Mouse (Mus musculus): ENCODE measurements at regions not wholly inside any gene's neighbourhood (a gene's known extent, or its start where the extent isn't known, plus 50 kb on each side); places are given as distances from the start of the nearest gene placed in this dataset.

GRCm38 (mm10) chr13:107199875-107200274 is 177.9 kb upstream of the Kif2a start:
- Histone ChIP-seq H3K4me2 (ENCODE audit: low read depth, low read length, poor library complexity, severe bottlenecking) (no peak overlapping the region), H3K27ac (ENCODE audit: low read depth, low read length) (no peak overlapping the region), H3K9me3 (ENCODE audit: low read length) (no peaks in the 10 kb centered on the region), H3K36me3 (ENCODE audit: insufficient read depth, low read length) (no peaks in the 10 kb centered on the region), H3K4me1 (ENCODE audit: insufficient read depth, low read length) (no peaks in the 10 kb centered on the region), H3K4me3 (ENCODE audit: low read depth, low read length) (no peak overlapping the region), H3K27me3 (ENCODE audit: insufficient read depth, low read length) (no peaks in the 10 kb centered on the region), H3K9ac (replicated peaks; ENCODE audit: low read length, poor library complexity, severe bottlenecking) (no peak overlapping the region)
- TF ChIP-seq CTCF (IDR thresholded peaks at IDR 0.05) = no peak
- 72% methylated on average over 1 of the region's 1 CpGs for WGBS
- no peak for DNase-seq (ENCODE audit: low spot score)
- no peak for ATAC-seq (ENCODE audit: low FRiP score)

- H3K4me2 ChIP-seq (ENCODE audit: low read depth, low read length, poor library complexity, severe bottlenecking) = no peak overlapping the region
- 90% methylated on average over 4 of the region's 4 CpGs for WGBS
- no peak for ATAC-seq (ENCODE audit: low FRiP score)
- TF ChIP-seq CTCF (IDR thresholded peaks at IDR 0.05) = no peak
- no peaks in the 10 kb centered on the region for H3K9me3 ChIP-seq (ENCODE audit: low read length)
- H3K27me3 ChIP-seq (ENCODE audit: insufficient read depth, low read length) = no peaks in the 10 kb centered on the region
- no peaks in the 10 kb centered on the region for H3K4me1 ChIP-seq (ENCODE audit: insufficient read depth, low read length)
- H3K36me3 ChIP-seq (ENCODE audit: insufficient read depth, low read length) = no peaks in the 10 kb centered on the region
- no peak for DNase-seq (ENCODE audit: low spot score)
- H3K4me3 ChIP-seq (ENCODE audit: low read depth, low read length) = no peak overlapping the region
- H3K9ac ChIP-seq (replicated peaks; ENCODE audit: low read length, poor library complexity, severe bottlenecking) = no peak overlapping the region
- H3K27ac ChIP-seq (ENCODE audit: low read depth, low read length) = no peak overlapping the region
Observed at GRCm38 (mm10) chr13:107193426-107193825, 171.5 kb upstream of the Kif2a start.

GRCm38 (mm10) chr13:107187258-107187878 is 165.4 kb upstream of the Kif2a start:
- Histone ChIP-seq H3K36me3 (ENCODE audit: insufficient read depth, low read length) (no peaks in the 10 kb centered on the region), H3K27me3 (ENCODE audit: insufficient read depth, low read length) (no peaks in the 10 kb centered on the region), H3K9ac (replicated peaks; ENCODE audit: low read length, poor library complexity, severe bottlenecking) (no peak overlapping the region), H3K4me3 (ENCODE audit: low read depth, low read length) (no peak overlapping the region), H3K4me2 (ENCODE audit: low read depth, low read length, poor library complexity, severe bottlenecking) (no peak overlapping the region), H3K9me3 (ENCODE audit: low read length) (no peaks in the 10 kb centered on the region), H3K4me1 (ENCODE audit: insufficient read depth, low read length) (no peaks in the 10 kb centered on the region), H3K27ac (ENCODE audit: low read depth, low read length) (no peak overlapping the region)
- no peak for ATAC-seq (ENCODE audit: low FRiP score)
- no peak for TF ChIP-seq CTCF (IDR thresholded peaks at IDR 0.05)
- peak; percentile 51 for DNase-seq (ENCODE audit: low spot score)
- WGBS = 68% methylated on average over 11 of the region's 11 CpGs

GRCm38 (mm10) chr13:107182544-107182943 is 160.6 kb upstream of the Kif2a start:
- DNase-seq (ENCODE audit: low spot score) (peak; percentile 61), ATAC-seq (ENCODE audit: low FRiP score) (no peak)
- peak; percentile 70 for TF ChIP-seq CTCF (IDR thresholded peaks at IDR 0.05)
- WGBS = 16% methylated on average over 6 of the region's 6 CpGs
- Histone ChIP-seq H3K4me3 (ENCODE audit: low read depth, low read length) (no peak overlapping the region), H3K9ac (replicated peaks; ENCODE audit: low read length, poor library complexity, severe bottlenecking) (no peak overlapping the region), H3K27me3 (ENCODE audit: insufficient read depth, low read length) (no peaks in the 10 kb centered on the region), H3K36me3 (ENCODE audit: insufficient read depth, low read length) (no peaks in the 10 kb centered on the region), H3K4me2 (ENCODE audit: low read depth, low read length, poor library complexity, severe bottlenecking) (no peak overlapping the region), H3K27ac (ENCODE audit: low read depth, low read length) (no peak overlapping the region), H3K4me1 (ENCODE audit: insufficient read depth, low read length) (no peaks in the 10 kb centered on the region), H3K9me3 (ENCODE audit: low read length) (no peaks in the 10 kb centered on the region)

GRCm38 (mm10) chr13:107179551-107179950 is 157.6 kb upstream of the Kif2a start:
- no peak overlapping the region for H3K4me2 ChIP-seq (ENCODE audit: low read depth, low read length, poor library complexity, severe bottlenecking)
- no peaks in the 10 kb centered on the region for H3K4me1 ChIP-seq (ENCODE audit: insufficient read depth, low read length)
- no peak overlapping the region for H3K27ac ChIP-seq (ENCODE audit: low read depth, low read length)
- DNase-seq (ENCODE audit: low spot score) (no peak), ATAC-seq (ENCODE audit: low FRiP score) (no peak)
- H3K36me3 ChIP-seq (ENCODE audit: insufficient read depth, low read length) = no peaks in the 10 kb centered on the region
- H3K9ac ChIP-seq (replicated peaks; ENCODE audit: low read length, poor library complexity, severe bottlenecking) = no peak overlapping the region
- H3K9me3 ChIP-seq (ENCODE audit: low read length) = no peaks in the 10 kb centered on the region
- no peak for TF ChIP-seq CTCF (IDR thresholded peaks at IDR 0.05)
- 83% methylated on average over 5 of the region's 5 CpGs for WGBS
- no peak overlapping the region for H3K4me3 ChIP-seq (ENCODE audit: low read depth, low read length)
- H3K27me3 ChIP-seq (ENCODE audit: insufficient read depth, low read length) = no peaks in the 10 kb centered on the region

- Histone ChIP-seq H3K4me1 (ENCODE audit: insufficient read depth, low read length) (no peaks in the 10 kb centered on the region), H3K27me3 (ENCODE audit: insufficient read depth, low read length) (no peaks in the 10 kb centered on the region), H3K9me3 (ENCODE audit: low read length) (no peaks in the 10 kb centered on the region), H3K4me2 (ENCODE audit: low read depth, low read length, poor library complexity, severe bottlenecking) (no peak overlapping the region), H3K9ac (replicated peaks; ENCODE audit: low read length, poor library complexity, severe bottlenecking) (no peak overlapping the region), H3K4me3 (ENCODE audit: low read depth, low read length) (no peak overlapping the region), H3K27ac (ENCODE audit: low read depth, low read length) (no peak overlapping the region), H3K36me3 (ENCODE audit: insufficient read depth, low read length) (no peaks in the 10 kb centered on the region)
- TF ChIP-seq CTCF (IDR thresholded peaks at IDR 0.05) = no peak
- no peak for DNase-seq (ENCODE audit: low spot score)
- 71% methylated on average over 7 of the region's 7 CpGs for WGBS
- ATAC-seq (ENCODE audit: low FRiP score) = no peak
Observed at GRCm38 (mm10) chr13:107177595-107177994, 155.7 kb upstream of the Kif2a start.

Data from midbrain, postnatal 0 days (tissue).